Mouse (Mus musculus) heart, embryonic 14.5 days (tissue): ENCODE data around the gene Fgfr2. TPM values are rescaled to one million over a fixed set of nuclear protein-coding genes. Genes with fewer than 3 reads are reported as not detected.

Experiments
- ATAC-seq: fragments of 200-750 bp; cut with Nextera tagmentation; 2 replicates; pipeline ENCODE4 v1.8.0; 2017; ENCODE audit warnings: low read depth, moderate TSS enrichment; ENCODE audit not compliant: insufficient number of reproducible peaks, insufficient read depth, low FRiP score
- H3K27ac ChIP-seq, 2 experiments: fragments of 200-500 bp in 1 of 2; fragments of 300-500 bp in 1 of 2; sonication (generic) in 1 of 2; replicated peaks in 1 of 2; 2 replicates each; pipeline ENCODE4 v1.5.1; 2012 to 2014; ENCODE audit warnings: low read depth in 2 of 2, low read length in 2 of 2, control low read depth in 1 of 2, mild to moderate bottlenecking in 1 of 2, mixed read lengths in 1 of 2; ENCODE audit not compliant: control insufficient read depth in 1 of 2, insufficient read depth in 1 of 2
- H3K27me3 ChIP-seq: fragments of 300-500 bp; sonication (generic); 2 replicates; pipeline ENCODE4 v1.6.1; 2014; ENCODE audit warnings: mild to moderate bottlenecking, low read length, control low read depth; ENCODE audit not compliant: control insufficient read depth, insufficient read depth
- H3K36me3 ChIP-seq: fragments of 300-500 bp; sonication (generic); 2 replicates; pipeline ENCODE4 v1.6.1; 2014; ENCODE audit warnings: mild to moderate bottlenecking, control low read depth, low read length, mixed read lengths; ENCODE audit not compliant: control insufficient read depth, insufficient read depth
- H3K4me1 ChIP-seq, 2 experiments: fragments of 200-500 bp in 1 of 2; fragments of 300-500 bp in 1 of 2; sonication (generic) in 1 of 2; 2 replicates each; pipeline ENCODE4 v1.6.1; 2012 to 2014; ENCODE audit warnings: low read length in 2 of 2, control low read depth in 1 of 2, mixed read lengths in 1 of 2; ENCODE audit not compliant: control insufficient read depth in 2 of 2, insufficient read depth in 2 of 2
- H3K4me2 ChIP-seq: fragments of 300-500 bp; sonication (generic); 2 replicates; pipeline ENCODE4 v1.6.1; 2014; ENCODE audit warnings: mild to moderate bottlenecking, low read length
- H3K4me3 ChIP-seq, 2 experiments: fragments of 200-500 bp in 1 of 2; fragments of 300-500 bp in 1 of 2; sonication (generic) in 1 of 2; 2 replicates each; pipeline ENCODE4 v1.5.1; 2012 to 2014; ENCODE audit warnings: low read length in 2 of 2, mild to moderate bottlenecking in 2 of 2, control low read depth in 1 of 2, low read depth in 1 of 2, moderate library complexity in 1 of 2; ENCODE audit not compliant: control insufficient read depth in 1 of 2, insufficient read depth in 1 of 2
- H3K9ac ChIP-seq: fragments of 300-500 bp; sonication (generic); 2 replicates; pipeline ENCODE4 v1.6.1; 2014; ENCODE audit warnings: mild to moderate bottlenecking, low read length
- H3K9me3 ChIP-seq: fragments of 300-500 bp; sonication (generic); 2 replicates; pipeline ENCODE4 v1.6.1; 2016; ENCODE audit warnings: low read length, control low read depth; ENCODE audit not compliant: control insufficient read depth
- WGBS: fragments of 180-500 bp; shearing (Covaris S2); extraction: QIAGEN DNeasy Blood & Tissue Kit; methylation state at CpG from one replicate; pipeline ENCODE4 v1.1.7; 2014; 5-methylcytosine and 5-hydroxymethylcytosine counted together
- polyA plus RNA-seq: library from polyadenylated mRNA; unstranded; fragments of >200 nt; fragmentation: Nextera tagmentation; extraction: Ambion mirVana; gene quantifications from 2 replicates; pipeline ENCODE4 v1.2.1, GENCODE M21; 2014

Gene Fgfr2
- polyA plus RNA-seq, 1 experiment from 2014 or later: 22.4 TPM

- Histone ChIP-seq H3K4me3 (no peak overlapping the region), H3K9me3 (no peaks in the 10 kb centered on the region), H3K27me3 (no peaks in the 10 kb centered on the region), H3K36me3 (peaks cover 26% of the 10 kb centered on the region), H3K27ac (no peak overlapping the region), H3K9ac (no peak overlapping the region), H3K4me1 (peaks cover 4 to 6% of the 10 kb centered on the region in 2 experiments; a peak in 2 of 4 replicates), H3K4me2 (no peak overlapping the region)
- 51% methylated on average over 3 of the region's 3 CpGs for WGBS
- no peak for ATAC-seq
Observed at GRCm38 (mm10) chr7:132888052-132888451, 235.1 kb downstream of the Fgfr2 start.

GRCm38 (mm10) chr7:132887019-132887804 is 235.9 kb downstream of the Fgfr2 start:
- no peaks in the 10 kb centered on the region for H3K27me3 ChIP-seq
- no peak overlapping the region; a peak in 1 of 4 replicates for H3K27ac ChIP-seq
- H3K4me3 ChIP-seq: no peak overlapping the region
- H3K4me1 ChIP-seq: peaks cover 4 to 6% of the 10 kb centered on the region in 2 experiments; a peak in 2 of 4 replicates
- H3K4me2 ChIP-seq: no peak overlapping the region
- H3K9me3 ChIP-seq: no peaks in the 10 kb centered on the region
- H3K36me3 ChIP-seq: peaks cover 35% of the 10 kb centered on the region
- H3K9ac ChIP-seq: no peak overlapping the region
- no peak for ATAC-seq
- WGBS: 69% methylated on average over 7 of the region's 7 CpGs

GRCm38 (mm10) chr7:132884031-132884430 is 239.1 kb downstream of the Fgfr2 start:
- Histone ChIP-seq H3K9me3 (no peaks in the 10 kb centered on the region), H3K27me3 (no peaks in the 10 kb centered on the region), H3K4me2 (no peak overlapping the region), H3K36me3 (peaks cover 66% of the 10 kb centered on the region), H3K4me3 (no peak overlapping the region), H3K9ac (no peak overlapping the region), H3K4me1 (peaks cover 4 to 6% of the 10 kb centered on the region in 2 experiments; a peak in 2 of 4 replicates), H3K27ac (no peak overlapping the region)
- WGBS: 93% methylated on average over 7 of the region's 7 CpGs
- no peak for ATAC-seq

GRCm38 (mm10) chr7:132882343-132882742 is 240.8 kb downstream of the Fgfr2 start:
- H3K9ac ChIP-seq: no peak overlapping the region
- H3K4me1 ChIP-seq: peaks cover 4 to 6% of the 10 kb centered on the region in 2 experiments; a peak in 2 of 4 replicates
- H3K9me3 ChIP-seq: no peaks in the 10 kb centered on the region
- no peak overlapping the region for H3K4me3 ChIP-seq
- 70% methylated on average over 2 of the region's 2 CpGs for WGBS
- no peak overlapping the region for H3K27ac ChIP-seq
- H3K27me3 ChIP-seq: no peaks in the 10 kb centered on the region
- no peak for ATAC-seq
- peaks cover 83% of the 10 kb centered on the region for H3K36me3 ChIP-seq
- H3K4me2 ChIP-seq: no peak overlapping the region

GRCm38 (mm10) chr7:132880276-132880675 is 242.9 kb downstream of the Fgfr2 start:
- H3K4me1 ChIP-seq: peaks cover 1 to 2% of the 10 kb centered on the region in 2 experiments; a peak in 1 of 4 replicates
- H3K9ac ChIP-seq: no peak overlapping the region
- ATAC-seq: no peak
- H3K4me2 ChIP-seq: no peak overlapping the region
- no peaks in the 10 kb centered on the region for H3K27me3 ChIP-seq
- no peak overlapping the region for H3K4me3 ChIP-seq
- peaks cover 100% of the 10 kb centered on the region for H3K36me3 ChIP-seq
- no peak overlapping the region for H3K27ac ChIP-seq
- WGBS: 30% methylated on average over 1 of the region's 1 CpGs
- H3K9me3 ChIP-seq: no peaks in the 10 kb centered on the region

- Histone ChIP-seq H3K36me3 (peaks cover 94% of the 10 kb centered on the region), H3K27ac (no peak overlapping the region), H3K9me3 (no peaks in the 10 kb centered on the region), H3K4me1 (no peaks in the 10 kb centered on the region), H3K9ac (no peak overlapping the region), H3K4me2 (no peak overlapping the region), H3K27me3 (no peaks in the 10 kb centered on the region), H3K4me3 (no peak overlapping the region)
- no peak for ATAC-seq
- WGBS: 89% methylated on average over 2 of the region's 2 CpGs
Observed at GRCm38 (mm10) chr7:132875391-132876086, 247.6 kb downstream of the Fgfr2 start.

- H3K4me3 ChIP-seq: no peak overlapping the region
- H3K36me3 ChIP-seq: peaks cover 93% of the 10 kb centered on the region
- H3K9me3 ChIP-seq: no peaks in the 10 kb centered on the region
- no peak overlapping the region for H3K4me2 ChIP-seq
- H3K9ac ChIP-seq: no peak overlapping the region
- H3K27me3 ChIP-seq: no peaks in the 10 kb centered on the region
- 82% methylated on average over 2 of the region's 2 CpGs for WGBS
- H3K27ac ChIP-seq: no peak overlapping the region
- ATAC-seq: no peak
- H3K4me1 ChIP-seq: no peaks in the 10 kb centered on the region
Observed at GRCm38 (mm10) chr7:132873043-132873442, 250.1 kb downstream of the Fgfr2 start.
